Mouse (Mus musculus) brain, embryonic 14.5 days (tissue): ENCODE data around the gene Timp4.

Source experiments
- CTCF ChIP-seq: fragments of 200-500 bp; IDR thresholded peaks from 2 replicates; pipeline ENCODE4 v1.5.1; 2012; ENCODE audit warnings: inconsistent platforms, mild to moderate bottlenecking, moderate library complexity, borderline replicate concordance; ENCODE audit not compliant: insufficient read depth, insufficient read length; ENCODE audit errors: extremely low read depth
- POLR2A ChIP-seq: fragments of 200-500 bp; IDR thresholded peaks from 2 replicates; pipeline ENCODE4 v1.6.1; 2012; ENCODE audit warnings: mild to moderate bottlenecking, inconsistent platforms, borderline replicate concordance; ENCODE audit not compliant: poor library complexity, insufficient read depth, insufficient read length, severe bottlenecking; ENCODE audit errors: extremely low read depth

- TF ChIP-seq CTCF, result no peak
- TF ChIP-seq POLR2A, result no peak
These were observed 19.9 kb upstream of the Timp4 start for GRCm38 (mm10) chr6:115271866-115272271.
